Mouse (Mus musculus) left cerebral cortex, postnatal 10 days (tissue): ENCODE results near the gene Ece1. TPM values are rescaled to one million over a fixed set of nuclear protein-coding genes. Genes with fewer than 3 reads are reported as not detected.

ENCODE experiments used
- DNase-seq, 2 experiments: peaks; one replicate each; pipeline ENCODE4 v3.0.0; 2021 to 2022; ENCODE audit warnings: low spot score in 2 of 2, mixed read lengths in 1 of 2; ENCODE audit errors: extremely low spot score in 1 of 2
- intact Hi-C: fragments of 180-260 bp; cut with DNase I; formaldehyde crosslinking; loops from one replicate; pipeline ENCODE4 v1.15.1; 2025
- total RNA-seq, 2 experiments: library from RNA; stranded (reverse); gene quantifications; 2 replicates each; pipeline ENCODE4 v1.2.3; 2021

The Ece1 gene
- total RNA-seq, 2 experiments from 2014 or later, result 58.6 to 65.2 TPM

DNA sequence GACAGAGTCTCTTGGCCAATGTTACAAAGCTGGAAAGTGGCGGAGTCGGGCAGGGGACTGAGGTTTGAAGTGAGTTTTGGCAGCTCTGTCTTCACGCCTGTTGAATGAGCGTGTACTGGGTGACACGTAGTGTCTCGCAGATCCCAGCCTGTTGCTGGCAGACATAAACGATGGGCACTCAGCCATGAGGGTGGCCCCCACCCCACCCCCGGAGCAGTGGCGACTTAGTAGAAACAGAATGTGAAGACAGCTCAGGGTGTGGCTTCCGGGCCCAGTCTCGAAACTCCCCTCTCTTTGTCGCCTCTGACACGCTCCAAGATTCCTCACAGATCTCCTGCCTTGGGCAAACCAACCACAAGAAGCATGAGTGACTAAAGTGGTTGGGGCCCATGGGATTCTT lies 45.9 kb downstream of the Ece1 start:
- no peak for DNase-seq
- intact Hi-C loops, result no loop called here

DNA sequence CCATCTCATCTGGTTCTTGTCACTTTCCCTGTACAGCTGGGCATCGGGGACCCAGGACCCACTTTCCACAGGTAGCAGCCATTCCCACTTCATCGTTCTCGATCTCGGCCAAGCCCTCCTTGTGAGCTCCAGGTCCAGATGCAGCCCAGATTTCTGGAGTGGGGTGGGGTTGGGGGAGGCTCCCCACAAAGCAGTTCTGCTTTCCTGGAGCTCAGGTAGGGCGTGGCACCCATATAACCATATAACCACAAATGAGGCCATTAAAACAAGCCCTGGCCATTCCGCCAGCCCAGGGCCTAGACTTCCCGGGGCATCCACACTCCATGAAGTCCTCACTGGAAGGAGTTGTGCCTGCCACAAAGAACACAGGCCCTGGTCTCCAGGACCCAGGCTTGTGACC lies 46.5 kb downstream of the Ece1 start:
- intact Hi-C loops, result no loop called here
- no peak for DNase-seq

DNA sequence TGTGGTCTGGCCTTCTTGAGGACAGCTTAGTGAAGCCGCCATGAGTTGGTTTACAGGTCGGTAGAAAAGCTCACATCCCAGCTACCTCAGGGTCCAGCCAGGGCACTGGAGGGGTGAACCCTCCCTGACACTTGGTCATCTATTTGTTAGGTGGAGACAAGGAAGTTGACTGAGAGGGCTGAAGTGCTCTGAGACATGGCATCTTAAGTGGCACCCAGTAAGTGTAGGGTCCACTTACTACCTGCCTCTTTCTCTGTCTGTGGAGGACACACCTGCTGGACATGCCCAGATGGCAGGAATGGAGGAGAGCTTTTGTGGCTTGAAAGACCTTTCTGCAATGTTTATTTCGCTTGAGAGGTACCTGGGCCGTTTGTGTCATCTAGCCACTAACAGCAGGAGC lies 46.9 kb downstream of the Ece1 start:
- intact Hi-C loops, result no loop called here
- DNase-seq, result no peak

DNA sequence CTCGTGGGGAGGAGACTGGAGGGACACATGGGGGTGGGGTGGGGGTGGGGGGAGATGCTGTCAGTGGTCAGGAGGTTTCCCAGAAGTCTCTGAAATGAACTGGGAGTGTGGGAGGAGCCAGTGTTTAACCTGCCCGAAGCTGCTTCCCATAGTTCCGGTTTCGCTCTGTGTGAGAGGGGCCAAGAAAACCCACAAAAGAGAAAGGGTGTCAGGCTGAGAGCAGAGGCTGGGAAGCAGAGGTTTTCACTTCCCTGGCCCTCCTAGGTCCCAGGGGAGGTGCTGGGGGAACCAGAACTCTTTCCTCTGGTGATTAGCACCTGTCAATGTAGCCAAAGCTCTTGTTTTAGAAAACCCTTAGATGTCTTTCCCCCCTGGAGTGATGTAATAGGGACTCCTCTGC lies 47.4 kb downstream of the Ece1 start:
- intact Hi-C loops, result no loop called here
- no peak for DNase-seq

DNA sequence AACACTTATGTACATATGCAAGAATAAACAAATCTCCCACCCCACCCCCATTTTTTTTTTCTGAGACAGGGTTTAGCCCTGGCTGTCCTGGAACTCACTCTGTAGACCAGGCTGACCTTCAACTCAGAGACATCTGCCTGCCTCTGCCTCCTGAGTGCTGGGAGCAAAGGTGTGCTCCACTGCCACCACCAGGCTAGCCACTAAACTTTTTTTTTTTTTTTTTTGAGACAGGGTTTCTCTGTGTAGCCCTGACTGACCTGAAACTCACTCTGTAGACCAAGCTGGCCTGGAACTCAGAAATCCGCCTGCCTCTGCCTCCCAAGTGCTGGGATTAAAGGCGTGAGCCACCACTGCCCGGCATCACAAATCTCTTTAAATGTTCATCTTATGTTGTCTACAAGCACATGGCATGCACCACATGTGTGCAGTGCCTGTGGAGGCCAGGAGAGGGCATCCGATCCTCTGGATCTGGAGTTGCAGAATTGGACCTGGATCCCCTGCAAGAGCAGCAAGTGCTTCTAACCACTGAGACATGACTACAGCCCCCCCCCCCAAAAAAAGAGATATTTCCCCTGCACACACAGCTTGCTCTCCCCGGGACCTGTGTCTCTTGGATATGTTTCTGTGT lies 48.5 kb downstream of the Ece1 start:
- intact Hi-C loops, result no loop called here
- DNase-seq, result peak in 1 of 2 experiments; percentile 59

DNA sequence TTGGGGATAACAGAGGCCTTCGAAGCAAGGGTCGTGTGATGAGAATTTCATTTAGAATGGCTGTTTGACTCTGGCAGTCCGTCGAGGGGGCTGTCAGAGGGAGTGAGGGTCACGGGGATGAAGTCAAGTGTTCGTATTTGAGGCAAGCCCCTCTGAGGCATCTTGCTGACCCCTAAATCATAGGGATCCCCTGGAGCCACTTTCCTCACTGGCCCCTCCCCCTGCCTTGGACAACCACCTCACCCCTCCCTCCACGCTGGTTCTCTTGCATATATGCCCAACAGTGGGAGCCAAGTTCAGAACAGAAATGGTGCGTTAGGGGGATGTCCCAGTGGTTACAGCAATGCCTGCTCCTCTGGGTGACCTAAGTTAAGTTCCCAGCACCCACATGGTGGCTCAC lies 49.6 kb downstream of the Ece1 start:
- intact Hi-C loops, result no loop called here
- no peak for DNase-seq

DNA sequence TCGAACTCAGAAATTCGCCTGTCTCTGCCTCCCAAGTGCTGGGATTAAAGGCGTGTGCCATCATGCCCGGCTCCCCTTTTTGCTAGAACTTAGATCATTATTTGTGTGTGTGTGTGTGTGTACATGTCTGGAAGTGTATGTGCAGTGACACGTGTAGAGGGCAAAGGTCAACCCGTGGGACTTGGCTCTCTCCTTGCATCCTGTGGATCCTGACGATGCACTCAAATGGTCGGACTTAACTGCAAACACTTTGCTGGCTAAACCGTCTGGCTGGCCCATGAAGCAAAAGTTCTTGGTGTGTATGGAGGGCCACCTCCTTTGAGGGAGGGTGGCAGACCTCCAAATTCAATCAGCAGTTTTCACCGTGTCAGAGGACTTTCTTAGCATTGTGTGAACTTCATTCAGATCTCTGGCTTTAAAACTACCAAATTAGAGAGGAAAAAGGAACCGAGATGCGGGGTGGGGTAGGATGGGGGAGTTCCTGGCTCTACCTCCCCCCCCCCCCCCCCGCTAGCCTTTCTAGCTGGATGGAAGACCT lies 50.8 kb downstream of the Ece1 start:
- no peak for DNase-seq
- intact Hi-C loops, result no loop called here

DNA sequence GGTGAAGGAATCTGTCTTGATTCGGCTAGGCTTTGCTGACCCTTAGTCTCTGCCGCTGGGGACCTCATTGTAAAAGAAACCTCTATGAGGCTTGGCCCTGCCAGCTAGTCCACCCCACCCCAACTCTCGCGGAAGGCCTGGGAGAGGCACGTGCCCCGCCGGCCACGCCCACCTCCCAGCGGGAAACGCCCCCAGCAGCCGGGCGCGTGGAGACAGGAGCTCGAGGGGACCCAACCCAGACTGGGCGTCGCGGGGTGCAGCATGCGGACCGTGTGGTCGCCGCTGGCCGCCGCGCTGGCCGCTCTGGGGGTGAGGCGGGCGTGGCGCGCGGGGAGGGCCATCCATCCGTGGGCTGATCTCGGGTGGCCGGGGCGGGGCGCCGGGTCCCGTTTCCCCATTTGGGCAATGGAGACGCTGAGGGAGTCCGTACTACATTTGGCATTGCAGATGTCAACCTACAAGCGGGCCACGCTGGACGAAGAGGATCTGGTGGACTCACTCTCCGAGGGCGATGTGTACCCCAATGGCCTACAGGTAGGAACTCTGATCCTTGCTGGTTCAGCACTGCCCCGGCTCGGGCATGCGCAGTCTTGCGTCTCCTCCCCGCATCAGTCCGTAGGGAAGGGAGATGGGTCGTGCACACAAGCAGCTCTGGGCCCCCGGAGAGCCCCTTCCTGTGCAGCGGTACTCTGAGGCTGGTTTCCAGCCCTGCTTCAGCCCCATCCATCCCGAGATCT lies 51.5 kb downstream of the Ece1 start:
- peak in 1 of 2 experiments; percentile 90 for DNase-seq
- intact Hi-C loops, result no loop called here

DNA sequence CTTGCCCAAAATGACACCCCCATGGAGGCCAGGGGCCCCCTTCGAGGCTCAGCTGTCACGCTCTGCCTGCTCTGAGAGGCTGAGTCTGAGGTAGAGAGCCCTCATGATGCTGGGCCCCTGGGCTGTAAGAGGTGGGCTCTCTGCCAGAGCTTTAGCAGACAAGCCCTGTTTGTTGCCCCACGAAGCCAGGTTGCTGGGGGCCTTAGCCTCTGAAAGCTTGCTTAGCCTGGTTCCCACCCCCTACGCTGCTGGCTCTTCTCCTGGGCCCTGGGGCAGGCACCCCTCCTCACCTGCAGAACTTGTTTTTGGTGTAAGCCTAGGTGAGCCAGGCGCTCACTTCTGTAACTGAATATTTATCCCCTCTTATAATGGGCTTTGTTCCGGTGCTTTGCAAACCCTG lies 55.6 kb downstream of the Ece1 start:
- no peak for DNase-seq
- intact Hi-C loops, result no loop called here

DNA sequence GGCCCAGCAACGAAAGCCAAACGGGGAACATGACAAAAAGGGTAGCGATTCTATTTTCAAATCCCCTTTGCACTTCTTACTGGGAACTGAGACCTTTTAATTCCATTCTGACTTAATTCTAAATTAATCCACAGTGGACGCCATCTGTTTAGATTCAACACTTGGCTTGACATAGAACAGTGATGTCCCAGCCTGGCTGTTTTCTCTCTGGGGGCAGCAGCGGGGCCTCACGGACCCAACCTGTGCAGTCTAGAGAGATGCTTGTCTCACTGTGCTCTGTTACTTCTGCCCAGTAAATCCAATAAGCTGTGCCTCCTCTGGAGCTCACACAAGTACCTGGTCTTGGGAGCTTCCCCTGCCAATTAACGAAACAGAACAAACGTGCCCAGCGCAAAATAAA lies 56.5 kb downstream of the Ece1 start:
- intact Hi-C loops, result no loop called here
- no peak for DNase-seq

DNA sequence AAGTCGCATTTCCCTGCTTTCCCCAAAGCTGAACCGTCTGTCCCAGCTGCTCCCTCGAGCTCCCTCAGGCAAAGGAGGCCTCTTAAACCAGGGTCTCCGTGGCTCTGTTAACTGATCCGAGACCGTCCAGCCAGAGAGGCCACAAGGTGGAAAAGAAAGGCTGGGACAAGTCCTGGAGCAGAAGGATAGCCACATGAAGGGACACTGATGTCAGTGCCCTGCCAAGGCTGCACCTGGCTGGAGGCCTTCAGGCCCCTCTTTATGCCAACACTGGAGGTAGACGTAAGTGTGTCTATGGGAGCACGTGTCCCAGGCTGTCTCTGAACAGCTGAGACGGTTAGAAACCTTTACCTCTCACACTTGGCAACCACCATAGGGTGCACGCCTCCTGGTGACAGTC lies 57.1 kb downstream of the Ece1 start:
- intact Hi-C loops, result no loop called here
- DNase-seq, result no peak

DNA sequence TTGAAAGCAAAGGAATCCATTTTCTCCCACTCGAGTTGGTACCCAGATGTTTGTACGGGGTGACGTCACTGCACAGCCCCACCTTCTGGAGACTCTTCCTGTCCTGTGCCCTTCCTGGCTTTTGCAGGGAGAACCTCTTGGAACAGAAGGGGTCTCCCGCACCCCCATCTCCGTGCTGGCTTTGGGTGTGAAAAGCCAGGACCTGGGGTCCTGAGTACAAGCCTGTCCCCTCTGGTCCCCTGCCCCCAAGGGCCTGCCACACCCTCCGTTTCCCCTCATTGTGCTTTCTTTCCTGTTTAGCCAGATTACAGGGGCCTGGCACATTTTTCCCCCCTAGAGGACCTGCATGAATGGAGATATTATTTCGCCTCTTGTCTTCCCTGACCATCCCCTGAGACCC lies 58.0 kb downstream of the Ece1 start:
- DNase-seq, result peak in 1 of 2 experiments; percentile 65
- intact Hi-C loops, result no loop called here

DNA sequence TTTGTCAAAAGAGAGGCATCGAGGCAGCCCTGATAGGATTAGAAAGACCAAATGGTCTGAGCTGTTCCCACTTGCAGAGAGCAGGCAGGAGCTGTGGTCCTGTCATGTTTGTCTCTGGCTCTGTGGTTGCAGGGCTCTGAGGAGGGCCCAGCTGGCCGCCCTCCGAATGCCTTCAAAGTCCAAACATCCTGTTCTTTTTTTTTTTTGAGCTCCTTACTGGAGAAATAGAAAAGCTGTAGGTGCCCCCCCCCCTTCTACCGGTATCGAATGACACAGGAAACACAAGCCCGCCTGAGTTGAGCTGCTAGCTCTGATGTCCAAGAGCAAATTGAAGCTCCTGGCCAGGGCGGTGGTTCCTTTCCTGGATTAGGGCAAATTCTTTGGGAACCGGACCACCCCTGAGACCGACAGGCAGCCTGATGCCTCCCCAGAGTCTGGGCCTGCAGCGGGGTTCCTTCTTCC lies 58.5 kb downstream of the Ece1 start:
- DNase-seq, result peak in 1 of 2 experiments; percentile 59
- intact Hi-C loops, result no loop called here

DNA sequence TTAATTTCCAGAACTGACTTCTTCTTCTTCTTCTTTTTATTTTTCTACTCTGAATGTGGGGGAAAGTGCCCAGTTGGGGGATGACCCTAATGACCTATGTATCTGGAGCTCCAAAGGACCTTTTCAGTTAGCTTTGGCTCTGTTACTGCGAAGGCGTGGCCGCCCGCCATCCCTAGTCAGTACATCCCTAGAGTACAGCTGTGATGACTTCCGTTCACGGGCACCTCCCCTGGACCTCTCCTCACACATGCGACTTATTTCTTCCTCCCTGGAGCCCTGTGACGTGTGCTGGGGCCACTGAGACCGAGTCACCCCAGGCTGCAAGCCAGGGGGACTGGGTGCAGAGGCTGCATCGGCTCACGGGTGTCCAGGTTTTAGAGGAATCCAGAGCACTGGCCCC lies 59.5 kb downstream of the Ece1 start:
- DNase-seq, result no peak
- intact Hi-C loops, result no loop called here

DNA sequence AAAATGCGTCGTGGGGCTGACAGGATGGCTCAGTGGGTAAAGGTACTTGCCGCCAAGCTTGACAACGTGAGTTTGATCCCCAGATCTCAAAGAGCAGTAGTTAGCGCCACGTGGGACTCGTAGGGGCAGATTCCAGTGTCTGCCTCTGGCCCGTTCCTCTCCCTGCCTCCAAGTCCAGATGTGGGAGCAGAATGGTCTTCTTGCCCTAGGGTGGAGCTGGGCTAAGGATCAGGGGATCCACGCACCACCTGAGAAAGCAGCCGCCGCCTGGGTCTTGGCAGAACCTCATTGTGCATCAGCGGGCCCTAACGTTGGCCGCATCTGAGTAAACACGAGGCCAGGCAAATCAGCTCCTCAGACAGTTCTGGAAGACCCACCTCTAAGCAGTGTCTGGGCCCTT lies 61.0 kb downstream of the Ece1 start:
- intact Hi-C loops, result no loop called here
- DNase-seq, result peak in 1 of 2 experiments; percentile 57

DNA sequence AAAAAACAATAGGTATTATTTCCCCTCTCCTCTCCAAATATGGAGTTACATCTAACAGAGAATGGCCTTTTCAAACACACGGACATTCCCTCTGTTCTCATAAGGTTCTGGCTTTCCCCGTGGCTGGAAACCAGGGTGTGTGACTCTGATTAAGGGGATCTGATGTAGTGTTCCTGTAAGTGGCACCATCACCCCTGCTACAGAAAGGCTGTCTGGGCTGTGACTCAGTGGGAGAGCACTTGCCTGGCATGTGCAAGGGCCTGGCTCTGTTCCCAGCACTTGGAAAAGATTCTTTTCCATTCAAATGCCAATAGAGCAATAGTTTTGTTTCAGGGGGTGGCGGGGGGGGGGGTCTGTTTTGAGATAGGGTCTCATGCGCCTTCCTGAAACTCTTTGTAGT lies 63.1 kb downstream of the Ece1 start:
- DNase-seq, result no peak
- intact Hi-C loops, result no loop called here

DNA sequence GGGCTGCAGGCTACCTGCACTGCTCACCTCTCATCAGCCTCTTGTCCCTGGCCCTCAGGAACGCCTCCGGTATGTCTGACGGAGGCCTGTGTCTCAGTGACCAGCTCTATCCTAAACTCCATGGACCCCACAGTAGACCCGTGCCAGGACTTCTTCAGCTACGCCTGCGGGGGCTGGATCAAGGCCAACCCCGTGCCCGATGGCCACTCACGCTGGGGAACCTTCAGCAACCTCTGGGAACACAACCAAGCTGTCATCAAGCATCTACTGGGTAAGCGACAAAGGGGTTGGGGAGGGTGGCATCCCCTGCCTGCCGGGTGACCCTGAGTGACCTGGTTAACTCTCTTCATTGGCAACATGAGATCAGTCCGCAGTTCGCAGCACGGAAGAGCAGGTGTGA lies 64.1 kb downstream of the Ece1 start:
- intact Hi-C loops, result no loop called here

DNA sequence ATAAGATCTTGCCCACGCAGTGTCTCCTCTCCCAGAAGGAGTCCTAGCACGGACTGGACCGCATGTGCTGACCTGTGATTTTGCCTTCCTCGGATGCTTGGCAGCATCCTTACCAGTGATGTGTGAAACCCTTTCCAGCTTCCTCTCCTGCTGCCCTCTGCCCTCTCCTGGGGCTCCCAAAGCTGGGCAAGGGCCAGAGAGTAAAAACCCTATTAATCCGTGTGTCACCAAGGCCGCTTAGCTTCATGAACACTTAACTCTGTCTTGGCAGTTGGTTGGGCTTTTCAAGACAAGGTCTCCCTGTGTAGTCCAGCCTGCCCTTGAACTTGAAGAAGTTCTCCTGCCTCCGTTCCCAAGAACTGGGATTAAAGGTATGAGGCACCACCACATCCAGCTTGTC lies 65.1 kb downstream of the Ece1 start:
- DNase-seq, result no peak

More for the DNA sequence above, 64.1 kb downstream of the Ece1 start:
- DNase-seq, result no peak

DNA sequence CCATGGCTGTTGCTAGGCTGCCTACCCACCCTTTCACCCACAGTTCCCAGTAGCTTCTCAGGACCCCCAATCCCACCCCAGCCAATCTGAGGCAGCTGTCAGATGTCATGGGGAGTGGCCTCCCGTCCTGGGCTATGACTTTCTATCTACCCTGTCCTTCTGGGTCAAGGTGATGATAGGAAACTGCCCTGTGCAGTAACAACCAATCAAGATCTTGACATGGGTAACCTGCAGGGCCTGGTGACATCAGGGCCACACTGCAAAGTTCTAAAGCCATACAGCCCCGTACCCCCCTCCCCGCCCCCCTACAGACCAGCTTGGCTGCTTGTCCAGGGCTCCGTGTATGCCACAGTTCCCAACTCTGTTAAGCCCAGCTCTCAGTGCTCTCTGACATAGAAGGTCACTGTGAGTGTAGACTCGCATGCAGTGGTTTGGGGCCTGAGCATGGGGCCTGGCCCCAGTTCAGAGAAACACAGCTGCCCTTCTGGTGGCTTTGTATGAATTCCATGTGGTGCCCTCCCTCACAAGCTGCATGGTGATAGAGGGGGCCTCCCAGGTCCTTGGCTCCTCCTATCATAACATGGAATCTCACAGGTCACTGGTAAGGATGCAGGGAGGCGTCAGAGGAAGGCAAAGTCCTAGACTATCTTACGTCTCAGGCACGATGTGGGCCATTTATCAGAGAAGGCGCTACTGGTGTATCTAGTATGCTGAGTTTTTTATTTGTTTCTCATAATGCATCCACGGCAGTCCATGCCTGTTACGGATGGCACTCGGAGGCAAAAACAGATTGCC lies 65.9 kb downstream of the Ece1 start:
- DNase-seq, result no peak
- intact Hi-C loops, result no loop called here

More for the DNA sequence above, 65.1 kb downstream of the Ece1 start:
- intact Hi-C loops, result no loop called here

DNA sequence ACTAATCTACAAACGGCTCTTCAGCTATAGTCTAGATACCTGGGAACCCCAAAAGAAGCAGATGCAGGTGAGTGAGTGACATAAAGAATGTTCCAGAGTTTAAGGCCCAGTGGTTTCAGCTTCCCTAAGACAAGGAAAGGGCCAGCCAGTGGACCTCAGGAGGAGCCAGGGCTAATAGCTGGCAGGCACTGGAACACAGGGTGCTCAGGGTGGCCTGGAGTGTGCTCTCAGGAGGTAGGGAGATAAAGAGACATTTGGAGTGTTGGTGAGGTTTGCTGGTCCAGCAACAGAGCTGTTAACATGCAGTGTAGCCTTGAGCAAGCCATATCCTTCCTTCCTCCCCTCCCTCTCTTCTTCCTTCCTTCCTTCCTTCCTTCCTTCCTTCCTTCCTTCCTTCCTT lies 66.8 kb downstream of the Ece1 start:
- no peak for DNase-seq
- intact Hi-C loops, result no loop called here
